14 mouse cellular contexts compared by ENCODE assay signal in the genomic region with DNA sequence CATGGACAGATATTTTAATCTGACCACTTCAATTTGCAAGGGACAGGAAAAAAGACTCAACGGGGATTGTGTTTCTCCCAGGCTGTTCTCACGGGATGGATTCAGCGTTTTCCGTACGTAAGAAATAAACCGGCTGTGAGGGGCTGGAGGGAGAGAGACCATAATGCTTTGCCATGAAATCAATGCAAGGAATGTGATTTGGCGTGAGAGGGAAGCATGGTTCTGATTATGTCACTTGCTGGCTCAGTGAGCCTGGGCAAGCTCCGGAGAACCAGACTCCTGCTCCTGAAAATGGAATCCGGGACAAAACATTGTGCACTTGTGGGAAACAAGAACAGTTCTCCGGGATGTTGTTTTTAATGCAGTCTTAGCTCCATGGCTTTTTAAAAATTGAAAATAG.
DNase-seq lines count a peak whose midpoint lies in the region; ATAC-seq and TF ChIP-seq lines count a peak whose summit lies in the region.
"Had no signal": no experiment of that assay in that cellular context is flagged by ENCODE, and none has a peak within 500 bp of the region (broad histone marks: within the 10 kb centered on the region; RNA-seq: fewer than 3 reads in every experiment).

No protein-coding gene starts in this region.

- 41% methylated on average over 10 of the region's 10 CpGs for WGBS in heart, embryonic 15.5 days
- WGBS in midbrain, embryonic 15.5 days = 49% methylated on average over 10 of the region's 10 CpGs
- WGBS in midbrain, embryonic 10.5 days = 73% methylated on average over 10 of the region's 10 CpGs
- 28% methylated on average over 10 of the region's 10 CpGs for WGBS in embryonic facial prominence, embryonic 15.5 days
- 21% methylated on average over 10 of the region's 10 CpGs for WGBS in limb, embryonic 14.5 days
- 63% methylated on average over 10 of the region's 10 CpGs for WGBS in forebrain, postnatal 0 days

- H3K36me3 ChIP-seq in heart, embryonic 15.5 days = no peaks in the 10 kb centered on the region
- no peaks in the 10 kb centered on the region for H3K36me3 ChIP-seq in midbrain, embryonic 15.5 days (replicated peaks)
- no peaks in the 10 kb centered on the region for H3K36me3 ChIP-seq in midbrain, embryonic 10.5 days
- no peaks in the 10 kb centered on the region for H3K36me3 ChIP-seq in embryonic facial prominence, embryonic 15.5 days
- no peaks in the 10 kb centered on the region for H3K36me3 ChIP-seq in limb, embryonic 14.5 days (ENCODE audit: control insufficient read depth, insufficient read depth, low read length)
- no peaks in the 10 kb centered on the region for H3K36me3 ChIP-seq in forebrain, postnatal 0 days (ENCODE audit: insufficient read depth)
- H3K36me3 ChIP-seq: forebrain, embryonic 10.5 days; liver, embryonic 12.5 days had no signal

- no peak overlapping the region for H3K9ac ChIP-seq in heart, embryonic 15.5 days
- H3K9ac ChIP-seq in midbrain, embryonic 15.5 days = no peak overlapping the region
- H3K9ac ChIP-seq in embryonic facial prominence, embryonic 15.5 days = no peak overlapping the region; the same call in 1 of the 2 replicates
- 0 out of 2 replicates have a peak overlapping the region, but pooled peaks have one; percentile 1 for H3K9ac ChIP-seq in limb, embryonic 14.5 days (ENCODE audit: low read depth, low read length, severe bottlenecking)
- no peak overlapping the region for H3K9ac ChIP-seq in forebrain, postnatal 0 days
- H3K9ac ChIP-seq: liver, embryonic 12.5 days had no signal

- no peak for TF ChIP-seq CTCF in forebrain, postnatal 0 days (IDR thresholded peaks at IDR 0.05; ENCODE audit: low read depth)

- H3K4me3 ChIP-seq in heart, embryonic 15.5 days = no peak overlapping the region
- H3K4me3 ChIP-seq in midbrain, embryonic 15.5 days = no peak overlapping the region
- H3K4me3 ChIP-seq in midbrain, embryonic 10.5 days = no peak overlapping the region
- H3K4me3 ChIP-seq in embryonic facial prominence, embryonic 15.5 days (replicated peaks) = peak overlapping the region; percentile 15
- no peak overlapping the region for H3K4me3 ChIP-seq in limb, embryonic 14.5 days (replicated peaks; ENCODE audit: low read length)
- no peak overlapping the region for H3K4me3 ChIP-seq in forebrain, postnatal 0 days (ENCODE audit: low read depth, low read length)
- H3K4me3 ChIP-seq: forebrain, embryonic 10.5 days; liver, embryonic 12.5 days had no signal

- DNase-seq in heart, postnatal 36 days = no peak
- no peak for DNase-seq in midbrain, embryonic 10.5 days (ENCODE audit: low spot score)
- DNase-seq in limb, embryonic 14.5 days (ENCODE audit: low spot score) = peak; percentile 79
- DNase-seq in kidney, postnatal 10 days = no peak
- no peak for DNase-seq in forebrain, postnatal 0 days
- DNase-seq: adrenal gland, postnatal 10 days; cerebellum, adult 8-10 months; right cerebral cortex, postnatal 25 days had no signal

- TF ChIP-seq POLR2A in limb, embryonic 14.5 days (IDR thresholded peaks at IDR 0.05; ENCODE audit: borderline replicate concordance, extremely low read depth, insufficient read depth, insufficient read length) = no peak

- H3K4me1 ChIP-seq in heart, embryonic 15.5 days (replicated peaks) = peaks cover 8% of the 10 kb centered on the region; the same call in 1 of the 2 replicates
- H3K4me1 ChIP-seq in midbrain, embryonic 15.5 days = peaks cover 6% of the 10 kb centered on the region; the same call in 1 of the 2 replicates
- no peaks in the 10 kb centered on the region for H3K4me1 ChIP-seq in midbrain, embryonic 10.5 days
- H3K4me1 ChIP-seq in embryonic facial prominence, embryonic 15.5 days = peaks cover 7% of the 10 kb centered on the region; the same call in 1 of the 2 replicates
- H3K4me1 ChIP-seq in limb, embryonic 14.5 days (ENCODE audit: control insufficient read depth, insufficient read depth, low read length) = peaks cover 5% of the 10 kb centered on the region; the same call in 1 of the 2 replicates
- no peaks in the 10 kb centered on the region for H3K4me1 ChIP-seq in forebrain, postnatal 0 days (ENCODE audit: insufficient read depth)
- H3K4me1 ChIP-seq: forebrain, embryonic 10.5 days; liver, embryonic 12.5 days had no signal

- H3K27ac ChIP-seq in heart, embryonic 15.5 days = peak overlapping the region; percentile 33
- H3K27ac ChIP-seq in midbrain, embryonic 15.5 days = 0 out of 2 replicates have a peak overlapping the region, but pooled peaks have one; percentile 21
- H3K27ac ChIP-seq in midbrain, embryonic 10.5 days (replicated peaks) = no peak overlapping the region
- H3K27ac ChIP-seq in embryonic facial prominence, embryonic 15.5 days (replicated peaks) = peak overlapping the region; percentile 80
- H3K27ac ChIP-seq in limb, embryonic 14.5 days (replicated peaks; ENCODE audit: low read depth, low read length) = peak overlapping the region; percentile 1
- H3K27ac ChIP-seq in forebrain, postnatal 0 days (ENCODE audit: low read depth, low read length) = no peak overlapping the region
- H3K27ac ChIP-seq: forebrain, embryonic 10.5 days; liver, embryonic 12.5 days had no signal

- intact Hi-C loops in heart, postnatal 36 days (cut with DNase I) = no loop called here

- no peak for ATAC-seq in heart, embryonic 15.5 days (replicated peaks; ENCODE audit: insufficient number of reproducible peaks, insufficient read depth, low FRiP score, low read depth)
- ATAC-seq in midbrain, embryonic 15.5 days (replicated peaks) = no peak
- ATAC-seq in embryonic facial prominence, embryonic 15.5 days (ENCODE audit: insufficient number of reproducible peaks, low FRiP score, low TSS enrichment, low read depth) = peak; percentile 67
- ATAC-seq in limb, embryonic 14.5 days (ENCODE audit: low FRiP score, low read depth) = peak; percentile 72; the same call in 1 of the 2 replicates
- ATAC-seq in forebrain, postnatal 0 days = no peak
- ATAC-seq: CD4-positive, CD25-positive, alpha-beta regulatory T cell, adult 4 months; liver, embryonic 12.5 days had no signal

- H3K9me3 ChIP-seq in heart, embryonic 15.5 days (replicated peaks) = no peaks in the 10 kb centered on the region
- H3K9me3 ChIP-seq in midbrain, embryonic 15.5 days = no peaks in the 10 kb centered on the region
- H3K9me3 ChIP-seq in midbrain, embryonic 10.5 days (replicated peaks) = no peaks in the 10 kb centered on the region
- H3K9me3 ChIP-seq in embryonic facial prominence, embryonic 15.5 days (replicated peaks) = no peaks in the 10 kb centered on the region
- no peaks in the 10 kb centered on the region for H3K9me3 ChIP-seq in limb, embryonic 14.5 days (ENCODE audit: control insufficient read depth, low read length)
- H3K9me3 ChIP-seq in forebrain, postnatal 0 days (ENCODE audit: low read length) = no peaks in the 10 kb centered on the region
- H3K9me3 ChIP-seq: forebrain, embryonic 10.5 days; liver, embryonic 12.5 days had no signal

- H3K27me3 ChIP-seq in heart, embryonic 15.5 days = no peaks in the 10 kb centered on the region
- H3K27me3 ChIP-seq in midbrain, embryonic 15.5 days (replicated peaks) = no peaks in the 10 kb centered on the region
- no peaks in the 10 kb centered on the region for H3K27me3 ChIP-seq in midbrain, embryonic 10.5 days (ENCODE audit: low read depth, poor library complexity, severe bottlenecking)
- H3K27me3 ChIP-seq in embryonic facial prominence, embryonic 15.5 days = no peaks in the 10 kb centered on the region
- no peaks in the 10 kb centered on the region for H3K27me3 ChIP-seq in limb, embryonic 14.5 days (ENCODE audit: control insufficient read depth, insufficient read depth, low read length)
- H3K27me3 ChIP-seq in forebrain, postnatal 0 days (ENCODE audit: insufficient read depth, low read length) = no peaks in the 10 kb centered on the region
- H3K27me3 ChIP-seq: liver, embryonic 12.5 days had no signal

- H3K4me2 ChIP-seq in heart, embryonic 15.5 days = peak overlapping the region; percentile 26
- H3K4me2 ChIP-seq in midbrain, embryonic 15.5 days = peak overlapping the region; percentile 31; the same call in 1 of the 2 replicates
- H3K4me2 ChIP-seq in embryonic facial prominence, embryonic 15.5 days (replicated peaks) = peak overlapping the region; percentile 43
- H3K4me2 ChIP-seq in limb, embryonic 14.5 days (replicated peaks; ENCODE audit: low read depth, low read length, severe bottlenecking) = peak overlapping the region; percentile 35
- H3K4me2 ChIP-seq in forebrain, postnatal 0 days (ENCODE audit: low read depth) = no peak overlapping the region
- H3K4me2 ChIP-seq: liver, embryonic 12.5 days had no signal

Comparison
In these comparisons a context has a peak if more than half of its experiments do, and no peak if none do; other contexts are left out.
1. H3K27ac ChIP-seq: peak in heart, embryonic 15.5 days (single experiment), midbrain, embryonic 15.5 days (single experiment), embryonic facial prominence, embryonic 15.5 days (single experiment) and limb, embryonic 14.5 days (single experiment); none in midbrain, embryonic 10.5 days (single experiment) and forebrain, postnatal 0 days (single experiment).
2. ATAC-seq: peak in embryonic facial prominence, embryonic 15.5 days (single experiment) and limb, embryonic 14.5 days (single experiment); none in heart, embryonic 15.5 days (single experiment), midbrain, embryonic 15.5 days (single experiment) and forebrain, postnatal 0 days (single experiment).